In genomic region chrX:170018571-170019218, GRCm38 (mm10) we compare ENCODE assay signal across 8 mouse cellular contexts. TPM values are rescaled to one million over a fixed set of nuclear protein-coding genes. Genes with fewer than 3 reads are reported as not detected.
DNase-seq lines count a peak whose midpoint lies in the region; ATAC-seq lines count a peak whose summit lies in the region.
"Not testable (repeated sequence)": the region's sequence is repeated elsewhere in the genome, so short reads cannot be mapped to it uniquely, and the experiment has no call there.

No protein-coding gene starts in this region.

- peak; percentile 36 for ATAC-seq in common myeloid progenitor, adult 5-6 weeks (replicated peaks; ENCODE audit: low read depth, poor library complexity, severe bottlenecking)
- peak; percentile 93 for ATAC-seq in hindbrain, embryonic 15.5 days (ENCODE audit: low FRiP score, low read depth)
- peak; percentile 55 for ATAC-seq in megakaryocyte-erythroid progenitor cell, adult 5-6 weeks (replicated peaks; ENCODE audit: low FRiP score, low TSS enrichment, poor library complexity, severe bottlenecking)

- 84% methylated on average over 66 of the region's 66 CpGs for WGBS in hindbrain, embryonic 15.5 days

- not testable (repeated sequence) for H3K4me1 ChIP-seq in hindbrain, embryonic 15.5 days (replicated peaks)

- peaks cover 13% of the 10 kb centered on the region; the same call in 1 of the 2 replicates for H3K9me3 ChIP-seq in hindbrain, embryonic 15.5 days

- H3K27ac ChIP-seq in hindbrain, embryonic 15.5 days (replicated peaks) = not testable (repeated sequence)

- peaks cover 18% of the 10 kb centered on the region; the same call in 1 of the 2 replicates for H3K36me3 ChIP-seq in hindbrain, embryonic 15.5 days

- not testable (repeated sequence) for H3K4me3 ChIP-seq in hindbrain, embryonic 15.5 days

- intact Hi-C loops in left cerebral cortex, postnatal 4 days (cut with DNase I) = not testable (repeated sequence)

- DNase-seq in R1 (ENCODE audit: low read depth, low spot score) = peak; percentile 87
- peak; percentile 70 to 79 for DNase-seq in frontal cortex, postnatal 25 days (ENCODE audit: low spot score in 2 of 2)
- peak; percentile 75 for DNase-seq in left cerebral cortex, postnatal 4 days
- DNase-seq in right cerebral cortex, postnatal 4 days = peak; percentile 78
- DNase-seq in yolk sac, embryonic 10.5 days (ENCODE audit: low spot score) = peak; percentile 66

- not testable (repeated sequence) for H3K9ac ChIP-seq in hindbrain, embryonic 15.5 days

- not testable (repeated sequence) for H3K27me3 ChIP-seq in hindbrain, embryonic 15.5 days

- H3K4me2 ChIP-seq in hindbrain, embryonic 15.5 days = not testable (repeated sequence)

RNA-seq across cellular contexts. Expression of gene Gm21887, which starts 9.2 kb away (rescaled TPM):
- 108 and 116 TPM in 2 replicates for total RNA-seq in common myeloid progenitor, adult 5-6 weeks (2017)
- polyA plus RNA-seq in hindbrain, embryonic 15.5 days (2015; fragmentation: Nextera tagmentation; extraction: Ambion mirVana) = 195 and 248 TPM in 2 replicates
- total RNA-seq in left cerebral cortex, postnatal 4 days (2021) = 100 to 1,000 TPM; 291 to 417 TPM
- total RNA-seq in megakaryocyte-erythroid progenitor cell, adult 5-6 weeks (2014; fragmentation: Nextera tagmentation) = 80.7 and 142 TPM in 2 replicates
- total RNA-seq in megakaryocyte-erythroid progenitor cell, adult 5-6 weeks (2017) = 87.0 and 105 TPM in 2 replicates

Comparison
In these comparisons a context has a peak if more than half of its experiments do, and no peak if none do; other contexts are left out.
1. ATAC-seq: peak in every context shown above with its lines; median percentile 93 in hindbrain, embryonic 15.5 days; 55 in megakaryocyte-erythroid progenitor cell, adult 5-6 weeks; 36 in common myeloid progenitor, adult 5-6 weeks.